Mouse (Mus musculus) right cerebral cortex, postnatal 25 days (tissue): ENCODE data around the gene Syn3.
A peak's percentile ranks its signal among the peaks of the same experiment; 100 is the strongest.

Experiments
- DNase-seq: peaks from one replicate; pipeline ENCODE4 v3.0.0; 2022

Gene Syn3

DNA sequence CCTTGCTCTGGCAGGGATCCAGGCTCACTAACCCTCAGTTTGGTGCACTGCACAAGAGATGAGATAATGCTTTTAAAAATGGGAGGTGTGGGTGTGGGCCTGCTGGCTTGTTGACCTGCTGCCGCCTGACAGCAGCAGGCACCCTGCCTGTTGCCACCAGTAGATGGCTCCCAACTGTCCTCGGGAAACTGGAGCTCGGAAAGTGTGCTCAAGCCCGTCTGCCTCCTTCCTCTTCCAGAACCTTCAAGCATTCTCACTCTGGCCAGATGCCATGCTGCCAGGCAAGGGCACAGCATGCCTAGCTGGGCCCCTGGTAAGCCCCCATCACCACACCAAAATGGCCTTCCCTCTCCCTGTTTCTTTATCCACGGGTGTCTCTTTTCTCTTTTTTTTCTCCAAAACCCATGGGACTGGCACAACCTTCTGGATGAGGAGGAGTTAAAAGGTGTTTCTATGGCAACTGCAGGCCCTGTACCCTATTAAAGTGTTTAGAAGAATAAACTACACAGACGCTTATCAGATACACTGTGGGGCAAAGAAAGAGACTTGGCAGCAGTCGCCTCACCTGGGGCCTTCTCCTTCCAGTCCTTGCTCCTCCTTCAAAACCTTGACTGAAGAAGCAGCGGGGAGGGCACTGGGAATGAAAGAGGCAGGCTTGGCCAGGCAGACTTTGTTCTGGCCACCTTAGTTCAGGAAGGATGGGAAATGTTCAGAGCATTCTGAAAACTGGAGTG lies 195.8 kb downstream of the Syn3 start:
- peak; percentile 74 for DNase-seq

DNA sequence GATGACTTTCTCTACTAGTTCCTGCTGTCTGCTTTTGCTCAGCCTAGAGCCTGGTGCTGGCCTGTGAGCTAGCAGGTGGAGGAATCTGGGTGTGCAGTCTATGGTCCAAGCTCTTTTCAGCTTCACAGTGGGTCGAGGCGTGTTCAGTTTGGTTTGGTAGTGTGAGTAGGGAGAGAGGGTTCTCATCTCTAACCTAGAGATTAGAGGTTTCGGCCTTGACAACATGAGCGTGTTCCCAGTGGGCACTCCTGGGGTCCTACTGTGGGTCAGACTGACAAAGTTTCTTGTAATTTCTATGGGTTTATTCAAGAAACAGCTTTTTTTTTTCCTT lies 196.4 kb downstream of the Syn3 start:
- no peak for DNase-seq

DNA sequence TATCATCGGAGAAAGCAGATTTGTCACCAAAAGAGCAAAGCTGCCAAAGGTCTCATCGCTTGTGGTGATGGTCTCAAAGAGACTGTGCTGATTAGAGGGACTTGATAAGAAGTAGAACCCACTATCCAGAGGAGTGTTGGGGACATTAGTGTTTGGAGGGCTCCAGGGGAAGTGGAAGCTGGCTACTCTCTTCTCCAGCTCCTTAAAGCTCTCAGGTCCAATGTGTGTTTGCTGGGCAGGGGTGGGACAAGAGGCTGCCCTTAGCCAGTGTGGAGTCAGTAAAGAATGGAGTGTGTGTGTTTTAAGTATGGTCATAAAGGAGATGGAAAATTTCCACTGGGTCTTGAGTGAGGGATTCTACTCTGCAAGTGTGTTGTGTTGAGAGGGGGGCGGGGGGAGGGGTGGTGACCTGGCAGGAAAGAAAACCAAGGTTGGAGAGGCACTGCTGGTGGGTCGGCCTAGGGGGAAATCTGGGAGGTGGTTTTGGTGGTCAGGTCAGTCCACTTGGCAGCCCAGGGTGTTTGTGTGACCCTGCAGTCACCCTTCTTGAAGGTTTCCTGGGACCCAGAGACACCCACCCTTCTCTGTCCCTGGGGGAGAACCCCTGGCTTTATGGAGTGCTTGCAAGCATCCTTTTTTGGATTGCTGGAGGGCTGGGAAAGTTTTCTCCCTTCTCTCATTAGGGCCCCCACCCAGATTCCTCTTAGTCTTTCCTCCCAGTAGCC lies 196.9 kb downstream of the Syn3 start:
- DNase-seq, result no peak

DNA sequence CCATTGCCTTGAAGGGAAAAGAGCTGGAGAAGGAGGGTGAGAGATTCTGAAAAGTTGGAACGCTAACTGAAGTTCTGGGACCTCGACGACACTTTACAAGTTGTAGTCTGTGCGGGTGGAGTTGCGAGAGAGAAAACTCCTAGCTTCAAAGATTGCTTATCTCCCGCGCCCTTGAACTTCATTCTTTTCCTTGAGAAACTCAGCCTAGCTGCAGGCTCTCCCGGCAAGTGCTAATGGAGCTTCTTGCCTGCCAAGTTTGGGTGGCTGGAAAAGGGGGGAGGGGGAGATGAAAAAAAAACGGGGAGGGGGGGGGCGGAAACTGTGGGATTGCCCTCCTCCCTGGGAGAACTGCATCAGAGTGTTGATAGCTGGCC lies 197.6 kb downstream of the Syn3 start:
- DNase-seq, result no peak

DNA sequence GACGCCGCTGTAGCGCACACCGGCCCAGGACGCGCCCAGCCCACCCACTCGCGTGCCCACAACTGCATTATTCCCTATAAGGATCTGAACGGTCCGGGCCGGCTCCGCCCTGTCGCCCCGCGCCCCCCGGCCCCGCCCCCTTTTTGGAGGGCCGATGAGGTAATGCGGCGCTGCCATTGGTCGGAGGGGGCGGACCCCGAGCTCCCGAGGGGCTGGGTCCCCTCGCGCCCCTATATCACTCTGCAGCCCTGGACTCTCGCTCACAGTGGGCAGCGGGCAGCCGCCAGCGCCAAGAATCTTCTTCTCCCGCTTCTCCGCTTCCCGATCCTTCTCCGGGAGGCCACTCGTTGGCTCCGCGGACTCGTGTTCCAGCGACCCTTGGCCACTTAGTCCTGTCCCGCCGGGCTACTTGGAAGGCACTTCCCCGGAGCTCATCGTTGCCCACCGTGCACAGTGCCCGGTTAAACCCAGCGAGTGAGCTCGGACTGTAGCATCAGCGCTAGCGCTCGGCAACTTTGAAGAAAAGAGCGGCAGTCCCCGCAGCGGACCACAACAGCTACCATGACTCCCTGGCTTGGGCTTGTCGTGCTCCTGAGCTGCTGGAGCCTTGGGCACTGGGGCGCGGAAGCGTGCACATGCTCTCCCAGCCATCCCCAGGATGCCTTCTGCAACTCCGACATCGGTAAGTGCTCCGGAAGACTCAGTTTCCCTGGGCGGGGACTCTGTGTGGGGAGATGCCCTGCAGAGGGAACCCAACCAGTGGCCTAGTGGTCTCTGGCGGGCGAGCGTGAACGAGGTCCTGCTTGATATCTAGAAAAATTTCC lies 198.2 kb downstream of the Syn3 start, which contains the start of gene Timp3:
TSS of gene Timp3 (plus strand) at position 80 of the 824 bp plus-strand sequence.
- peak; percentile 59 for DNase-seq

DNA sequence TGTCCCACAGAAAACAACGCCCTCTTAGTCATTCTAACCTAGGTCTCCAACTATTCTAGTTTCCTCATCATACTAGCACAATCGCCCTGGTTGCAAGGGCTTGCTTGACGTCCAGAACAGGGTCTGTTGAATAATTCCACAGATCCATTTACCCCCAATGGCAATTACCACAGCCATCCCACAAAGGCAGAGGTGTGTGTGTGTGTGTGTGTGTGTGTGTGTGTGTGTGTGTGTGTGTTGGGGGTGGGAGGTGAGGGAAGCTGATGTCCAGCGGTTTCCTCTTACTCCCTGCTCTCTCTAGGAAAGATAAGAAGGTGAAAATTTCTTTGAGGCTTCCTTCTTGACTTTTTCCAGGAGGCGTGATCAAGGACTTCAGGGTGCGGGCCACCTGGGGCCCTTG lies 198.9 kb downstream of the Syn3 start:
- DNase-seq, result no peak

DNA sequence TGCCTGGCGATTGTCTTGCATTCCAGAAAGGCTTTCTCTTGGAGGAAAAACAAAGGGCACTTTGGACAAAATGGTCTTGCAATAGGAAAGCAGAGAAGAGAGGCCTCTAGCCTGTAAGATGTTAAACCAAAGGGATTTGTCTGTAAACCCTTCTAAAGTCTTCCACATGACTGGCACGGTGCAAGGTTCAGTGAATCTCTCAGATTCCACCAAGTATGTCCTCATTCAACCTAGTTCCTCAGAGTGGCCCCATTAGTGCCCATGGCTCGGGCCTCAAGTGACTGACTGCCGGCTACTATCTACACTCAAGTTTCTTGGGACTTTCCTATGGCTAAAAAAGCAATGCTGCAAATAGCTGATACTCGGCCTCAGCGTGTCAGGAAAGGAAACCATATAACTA lies 200.4 kb downstream of the Syn3 start:
- DNase-seq, result no peak

DNA sequence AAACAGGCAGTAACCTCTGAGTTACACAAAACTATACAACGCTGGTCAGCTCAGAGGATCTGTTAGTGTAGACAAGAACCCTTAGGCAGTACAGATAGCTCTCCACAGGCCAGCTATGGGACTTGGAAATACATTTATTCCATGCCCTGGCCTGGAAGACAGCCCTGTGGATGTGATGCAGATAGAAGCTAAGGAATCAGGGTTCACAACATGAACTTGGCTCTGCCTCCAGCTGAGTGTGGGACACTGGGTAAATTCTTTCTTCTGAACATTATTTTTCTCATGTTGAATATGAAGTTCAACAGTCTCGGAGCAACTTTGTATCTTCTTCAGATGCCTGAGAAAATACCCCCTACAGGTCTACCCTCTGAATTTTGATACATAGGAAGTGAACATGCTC lies 201.4 kb downstream of the Syn3 start:
- DNase-seq, result no peak

DNA sequence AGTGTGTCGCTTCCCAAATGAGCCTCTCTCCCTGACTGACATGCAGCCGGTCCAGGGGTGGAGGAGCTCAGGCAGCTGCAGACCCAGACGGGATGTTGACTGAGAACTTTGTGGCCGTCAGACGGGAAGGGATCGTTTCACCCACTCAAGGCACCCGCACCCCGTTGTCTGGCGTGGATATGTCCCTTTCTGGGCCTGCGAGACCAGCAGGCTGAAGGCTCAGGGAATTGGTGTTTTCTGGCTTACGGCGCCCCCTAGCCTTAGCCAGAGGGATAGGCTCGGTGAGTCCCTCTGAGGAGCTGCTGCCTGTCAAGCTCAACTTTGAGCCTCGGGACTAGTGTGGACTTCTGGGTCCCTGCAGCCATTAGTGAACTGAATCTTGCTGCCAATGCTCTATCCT lies 202.6 kb downstream of the Syn3 start:
- peak; percentile 82 for DNase-seq

DNA sequence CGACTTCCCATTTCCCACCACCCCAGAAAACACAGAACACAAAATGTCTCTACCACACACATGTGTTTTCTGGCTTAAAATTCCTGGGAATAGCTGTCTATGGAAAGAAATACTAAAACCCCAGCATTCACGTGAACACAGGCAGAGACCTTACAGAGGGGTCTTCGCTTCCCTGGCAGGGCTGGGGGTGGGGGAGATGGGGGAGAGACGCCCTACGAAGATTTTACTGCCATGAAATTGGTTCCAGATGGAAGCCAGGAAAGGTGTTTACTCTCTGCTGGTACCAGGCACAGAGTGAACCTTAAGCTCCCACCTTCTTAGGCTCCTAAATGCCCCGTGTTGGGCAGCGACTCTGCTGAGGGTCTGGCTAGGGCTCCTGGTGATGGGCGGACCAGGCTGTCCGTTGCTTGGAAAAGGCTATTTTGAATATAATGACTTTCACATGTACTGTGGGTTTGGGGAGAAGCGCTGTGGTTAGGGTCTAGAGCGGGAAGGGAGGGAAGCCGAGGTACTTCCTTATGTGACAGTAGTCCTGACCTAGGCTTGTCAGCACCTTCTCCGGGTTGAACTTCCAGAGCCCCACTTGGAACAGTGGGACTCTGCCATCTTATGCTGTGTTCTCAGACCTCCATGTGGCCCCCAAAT lies 203.1 kb downstream of the Syn3 start:
- DNase-seq, result no peak

DNA sequence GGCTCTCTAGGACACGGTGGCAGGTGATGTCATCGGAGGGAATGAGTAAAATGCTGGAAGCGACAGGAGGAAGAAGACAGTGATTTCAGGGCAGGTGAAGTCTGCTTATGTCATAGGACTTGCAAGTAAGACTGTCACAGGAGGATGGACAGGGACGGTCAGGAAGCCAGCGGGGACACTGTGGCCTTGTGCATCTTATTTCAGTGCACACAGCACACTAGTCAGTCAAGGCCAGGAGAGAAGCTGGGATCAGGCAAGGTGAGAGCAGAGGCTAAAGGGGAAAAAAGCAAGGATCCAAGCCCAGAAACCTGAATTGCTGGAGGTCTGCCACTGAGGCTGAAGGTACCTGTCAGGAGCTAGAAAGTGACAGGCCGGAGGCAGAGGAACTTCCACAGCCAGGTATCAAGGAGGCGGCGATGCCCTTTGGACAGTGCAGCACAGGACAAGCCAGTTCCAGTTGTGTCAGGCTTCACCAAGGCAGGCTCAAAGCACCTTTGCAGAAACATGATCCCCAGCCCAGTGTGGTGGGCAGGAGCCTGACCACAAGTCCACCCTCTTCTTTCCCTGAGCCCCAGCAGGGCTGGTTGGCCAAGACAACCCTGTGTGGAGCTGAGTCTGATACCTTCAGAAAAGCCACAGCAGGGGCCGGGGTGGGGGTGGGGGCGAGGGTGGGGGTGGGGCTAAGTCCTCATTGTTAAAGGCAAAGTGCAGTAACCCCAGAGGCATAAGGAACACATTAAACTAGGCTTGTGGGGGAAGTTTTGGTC lies 203.9 kb downstream of the Syn3 start:
- no peak for DNase-seq

DNA sequence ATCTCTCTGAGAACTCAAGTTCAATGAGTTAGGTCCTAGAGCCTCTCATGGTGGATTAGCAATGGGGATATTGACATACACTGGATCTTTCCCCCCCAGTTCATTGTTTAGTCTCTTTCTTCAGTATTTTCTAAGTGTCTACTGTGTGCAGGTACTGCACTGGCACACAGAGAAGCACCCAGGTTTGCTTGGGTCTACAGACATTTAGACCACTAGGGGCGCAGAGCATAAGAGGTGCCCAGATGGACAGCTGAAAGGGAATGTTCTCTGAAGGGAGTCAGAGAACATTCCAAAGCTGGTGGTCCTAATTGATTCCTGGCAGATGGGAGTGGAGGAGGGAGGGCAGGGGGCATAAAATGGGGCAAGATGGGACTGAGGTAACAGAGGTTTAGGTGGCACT lies 204.8 kb downstream of the Syn3 start:
- DNase-seq, result no peak

DNA sequence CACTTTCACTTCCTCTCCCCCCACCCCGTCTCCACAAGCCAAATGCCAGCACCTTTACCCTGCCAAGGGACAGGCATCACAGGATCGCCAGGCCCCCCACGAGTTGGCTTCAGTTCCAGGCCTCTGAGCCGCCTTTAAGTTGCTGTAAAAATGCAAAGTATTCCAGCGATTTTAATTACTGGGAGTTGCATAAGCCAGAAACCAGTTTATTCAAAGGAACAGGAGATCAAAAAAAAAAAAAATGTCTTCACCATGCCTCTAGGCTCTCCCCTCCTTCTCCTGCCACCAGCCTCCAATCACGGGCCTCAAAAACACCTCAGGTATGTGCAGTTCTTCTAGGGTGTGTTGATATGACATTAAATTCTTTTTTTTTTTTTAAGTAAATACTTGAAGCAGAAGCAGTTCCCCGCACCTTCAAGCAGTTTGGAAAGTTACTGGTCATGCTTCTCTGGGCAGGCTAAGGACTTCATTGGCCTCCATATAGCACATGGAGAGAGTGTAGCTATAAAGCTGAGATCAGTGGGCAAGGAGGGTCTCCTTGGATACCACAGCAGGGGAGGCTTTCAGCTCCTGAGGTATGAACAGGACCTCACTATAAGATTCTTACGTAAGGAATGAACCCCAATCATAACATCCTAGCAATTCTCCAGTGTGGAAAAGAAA lies 208.5 kb downstream of the Syn3 start:
- no peak for DNase-seq

DNA sequence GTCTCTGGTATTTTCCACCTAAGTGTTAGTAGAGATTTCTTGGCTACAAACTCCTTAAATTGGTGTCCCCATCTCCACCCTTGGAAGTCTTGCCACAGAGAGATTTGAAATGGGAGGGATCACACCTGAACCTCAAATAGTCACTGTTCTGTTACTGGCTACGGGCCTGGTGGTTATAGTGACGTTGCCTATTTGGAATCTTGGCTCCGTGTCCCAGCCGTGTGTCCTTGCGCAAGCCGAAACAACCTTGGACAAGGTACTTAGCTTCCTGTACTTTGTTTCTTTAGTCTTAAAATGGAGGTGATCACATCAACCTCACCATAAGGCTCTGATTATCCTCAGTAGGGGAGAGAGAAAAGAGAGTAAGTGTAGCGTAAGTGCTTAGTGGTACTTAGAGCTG lies 212.2 kb downstream of the Syn3 start:
- DNase-seq, result no peak

DNA sequence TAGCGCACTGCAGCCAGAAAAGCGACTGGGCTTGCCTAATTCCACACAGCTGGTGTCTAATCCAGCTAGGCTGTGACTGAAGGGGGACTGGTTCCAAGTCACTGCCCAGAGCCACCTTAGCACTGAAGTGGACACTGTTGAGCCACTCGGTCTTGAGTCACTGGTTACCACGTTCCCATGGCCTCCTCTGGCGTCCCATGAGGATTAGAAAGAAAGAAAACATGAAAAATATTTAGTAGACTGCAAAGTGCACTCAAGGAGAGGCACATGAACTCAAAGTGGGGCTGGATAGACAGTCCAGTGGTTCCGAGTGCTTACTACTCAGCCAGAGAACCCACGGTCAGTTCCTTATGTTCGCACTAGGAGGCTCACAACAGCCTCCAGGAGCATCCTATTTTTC lies 217.5 kb downstream of the Syn3 start:
- DNase-seq, result no peak

DNA sequence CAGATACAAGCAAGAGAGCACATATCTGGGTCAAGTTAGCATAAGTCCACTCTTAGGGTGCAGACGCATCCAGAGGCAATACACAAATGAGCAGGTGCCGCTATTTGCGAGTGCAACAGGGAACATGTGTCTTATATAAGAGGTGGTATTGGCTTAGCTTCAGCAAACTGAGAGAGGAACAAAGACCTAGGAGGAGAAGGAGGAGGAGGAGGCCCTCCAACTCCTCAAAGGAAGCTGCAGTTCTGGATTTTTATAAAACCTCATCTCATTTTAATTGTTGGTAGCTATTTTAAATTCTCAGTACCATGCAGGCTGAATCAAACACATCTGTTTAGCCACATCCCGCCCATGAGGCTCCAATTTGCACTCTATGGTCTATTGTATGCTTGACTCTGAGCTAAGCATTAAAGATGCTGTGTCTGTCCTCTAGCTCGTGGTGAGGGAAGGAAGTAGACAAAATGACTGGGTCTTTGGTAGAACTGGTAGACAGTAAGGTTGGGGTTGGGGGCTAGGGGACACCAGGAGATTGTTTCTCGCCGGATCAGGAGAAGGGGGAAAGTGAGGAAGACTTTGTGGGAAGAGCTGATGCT lies 219.0 kb downstream of the Syn3 start:
- DNase-seq, result peak; percentile 14

DNA sequence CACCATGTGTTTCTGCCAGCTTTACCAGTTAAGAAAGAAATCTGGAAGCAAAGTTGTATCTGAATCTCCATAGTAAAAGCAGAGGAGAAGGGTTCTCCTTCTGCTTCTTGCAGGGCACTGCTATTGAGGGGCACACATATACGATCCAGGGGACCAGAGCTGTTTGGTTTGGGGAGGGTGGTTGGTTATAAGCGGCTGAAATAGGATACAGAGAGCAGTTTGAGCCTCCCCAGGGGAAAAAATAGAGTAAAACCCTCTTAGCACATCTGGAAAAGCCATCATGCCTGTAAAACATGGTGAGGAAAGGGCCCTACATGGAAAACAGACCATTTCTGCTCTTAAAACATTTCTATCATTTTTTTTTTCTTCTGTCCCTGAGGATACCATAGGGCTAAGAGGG lies 220.2 kb downstream of the Syn3 start:
- no peak for DNase-seq

DNA sequence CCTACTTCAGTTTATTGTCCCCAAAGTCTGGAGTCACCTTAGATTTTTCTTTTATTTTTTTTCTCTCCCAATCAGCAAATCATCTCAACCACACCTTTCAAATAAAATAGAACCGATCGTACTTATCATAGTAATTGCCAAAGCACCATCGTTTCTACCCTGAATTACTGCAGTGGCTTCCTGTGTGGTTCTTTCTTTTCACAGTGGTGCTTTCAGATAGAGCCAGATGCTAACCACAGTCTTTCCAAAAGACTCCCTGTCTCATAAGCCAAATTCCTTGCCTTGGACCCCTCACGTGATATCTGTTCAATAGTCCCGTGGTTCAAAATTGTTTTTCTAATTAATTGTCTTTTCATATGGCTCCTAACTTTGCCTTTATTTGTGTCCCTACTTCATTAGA lies 221.4 kb downstream of the Syn3 start:
- no peak for DNase-seq

DNA sequence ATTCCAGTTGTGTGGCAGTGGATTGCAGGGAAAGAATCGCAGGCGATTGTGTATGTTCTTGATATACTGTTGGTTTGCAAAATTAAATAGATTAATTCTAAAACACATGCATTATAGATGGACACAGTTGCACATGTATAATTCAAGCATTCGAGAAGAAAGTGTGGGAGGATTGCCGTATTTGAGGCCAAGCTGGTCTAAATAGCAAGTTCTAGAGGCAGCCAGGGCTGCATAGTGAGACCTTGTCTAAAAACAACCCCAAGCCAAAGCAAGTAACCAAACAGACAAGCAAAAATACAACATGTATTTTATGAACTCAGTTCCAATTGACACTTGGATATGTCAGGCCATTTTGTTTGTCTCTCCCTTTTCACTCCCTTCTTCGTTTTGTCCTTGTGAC lies 223.1 kb downstream of the Syn3 start:
- DNase-seq, result no peak

DNA sequence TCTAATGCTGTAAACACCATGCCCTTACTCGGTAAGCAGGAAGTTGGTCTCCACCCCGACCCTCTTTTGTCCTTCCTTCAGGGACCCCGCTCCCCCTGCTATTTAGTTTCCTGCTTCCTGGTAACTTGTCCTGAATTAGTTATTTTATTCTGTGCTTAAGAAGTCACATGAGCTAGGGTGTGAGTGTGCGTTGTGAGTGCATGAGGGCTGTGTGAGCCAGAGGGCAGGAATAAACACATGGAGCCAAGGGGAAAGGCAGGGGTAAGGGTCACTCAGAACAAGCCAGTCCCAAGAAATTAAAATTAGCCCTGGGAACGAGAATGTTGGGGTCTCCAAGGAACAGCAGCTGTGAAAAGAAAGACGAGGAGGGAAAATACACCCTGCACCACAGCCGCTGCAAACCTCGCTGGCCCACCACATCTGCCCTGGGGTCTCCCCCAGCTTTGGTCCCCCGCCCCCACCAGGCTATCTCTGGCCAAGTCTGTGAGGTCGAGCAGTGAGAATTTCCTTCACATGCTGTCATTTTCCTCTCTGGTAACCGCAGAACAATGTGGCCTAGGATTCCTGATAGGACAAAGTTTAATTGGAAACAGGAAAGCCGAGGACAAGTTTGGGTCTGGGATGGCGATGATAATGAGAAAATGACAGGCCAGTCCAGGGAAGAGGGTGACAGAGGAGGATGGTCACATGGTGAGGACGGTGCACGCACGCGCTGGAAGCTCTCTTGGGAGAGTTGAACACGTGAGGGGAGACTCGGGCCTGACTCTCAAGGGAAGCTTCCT lies 225.1 kb downstream of the Syn3 start:
- no peak for DNase-seq

DNA sequence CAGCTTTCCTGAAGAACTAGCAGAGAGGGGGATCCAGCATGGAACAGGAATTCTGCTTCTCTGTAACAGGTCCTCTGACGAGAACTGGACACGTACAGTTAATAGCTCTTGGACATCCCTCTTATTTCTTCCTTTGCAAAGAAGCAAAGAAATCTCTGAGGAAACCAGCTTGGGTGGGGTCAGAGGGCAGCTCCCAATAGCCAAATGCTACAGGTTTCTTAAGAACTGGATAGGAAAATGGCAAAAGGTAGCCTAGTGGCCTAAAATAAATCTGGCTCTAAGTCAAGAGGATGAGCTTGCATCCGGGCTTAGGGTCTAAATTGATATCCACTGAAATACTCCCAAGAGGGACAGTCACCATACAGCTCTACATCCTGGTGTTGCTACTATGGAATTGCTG lies 225.9 kb downstream of the Syn3 start:
- DNase-seq, result no peak
